Mouse (Mus musculus): Measurements from ENCODE around the gene Lrsam1. TPM values are rescaled to one million over a fixed set of nuclear protein-coding genes. Genes with fewer than 3 reads are reported as not detected.

Gene Lrsam1
- polyA plus RNA-seq, 1 experiment = 10.3 TPM

GRCm38 (mm10) chr2:32908272-32908671 is 53.1 kb downstream of the Lrsam1 start:
- H3K27me3 ChIP-seq (ENCODE audit: control insufficient read depth, insufficient read depth, insufficient read length) = no peaks in the 10 kb centered on the region
- H3ac ChIP-seq (ENCODE audit: control insufficient read depth, insufficient read length, low read depth) = no peak overlapping the region
- no peak overlapping the region for H3K4me3 ChIP-seq (ENCODE audit: insufficient read depth, poor library complexity, severe bottlenecking)
- H3K36me3 ChIP-seq (ENCODE audit: control insufficient read depth, insufficient read depth) = peaks cover 91% of the 10 kb centered on the region
- H3K79me3 ChIP-seq (ENCODE audit: low read depth) = peaks cover 57% of the 10 kb centered on the region
- TF ChIP-seq CTCF (IDR thresholded peaks at IDR 0.05; ENCODE audit: control insufficient read depth, insufficient read depth, insufficient read length) (no peak), MYOG (IDR thresholded peaks at IDR 0.05; ENCODE audit: control insufficient read depth, extremely low read depth, insufficient read length) (no peak), MAX (IDR thresholded peaks at IDR 0.05) (no peak), FOSL1 (IDR thresholded peaks at IDR 0.05; ENCODE audit: insufficient read depth, low read length, poor library complexity, severe bottlenecking) (no peak), USF1 (IDR thresholded peaks at IDR 0.05; ENCODE audit: low read depth) (no peak), CEBPB (IDR thresholded peaks at IDR 0.05; ENCODE audit: low read depth) (no peak), MYOD1 (IDR thresholded peaks at IDR 0.05; ENCODE audit: control insufficient read depth, insufficient read length, low read depth) (no peak)
- peaks cover 76% of the 10 kb centered on the region for H3K79me2 ChIP-seq (ENCODE audit: control insufficient read depth, insufficient read depth)

GRCm38 (mm10) chr2:32907442-32907841 is 54.0 kb downstream of the Lrsam1 start:
- peaks cover 58% of the 10 kb centered on the region for H3K79me3 ChIP-seq (ENCODE audit: low read depth)
- no peaks in the 10 kb centered on the region for H3K27me3 ChIP-seq (ENCODE audit: control insufficient read depth, insufficient read depth, insufficient read length)
- no peak overlapping the region for H3ac ChIP-seq (ENCODE audit: control insufficient read depth, insufficient read length, low read depth)
- peaks cover 84% of the 10 kb centered on the region for H3K36me3 ChIP-seq (ENCODE audit: control insufficient read depth, insufficient read depth)
- no peak overlapping the region for H3K4me3 ChIP-seq (ENCODE audit: insufficient read depth, poor library complexity, severe bottlenecking)
- peaks cover 76% of the 10 kb centered on the region for H3K79me2 ChIP-seq (ENCODE audit: control insufficient read depth, insufficient read depth)
- TF ChIP-seq MAX (IDR thresholded peaks at IDR 0.05) (no peak), CEBPB (IDR thresholded peaks at IDR 0.05; ENCODE audit: low read depth) (no peak), CTCF (IDR thresholded peaks at IDR 0.05; ENCODE audit: control insufficient read depth, insufficient read depth, insufficient read length) (no peak), MYOG (IDR thresholded peaks at IDR 0.05; ENCODE audit: control insufficient read depth, extremely low read depth, insufficient read length) (no peak), MYOD1 (IDR thresholded peaks at IDR 0.05; ENCODE audit: control insufficient read depth, insufficient read length, low read depth) (no peak), FOSL1 (IDR thresholded peaks at IDR 0.05; ENCODE audit: insufficient read depth, low read length, poor library complexity, severe bottlenecking) (no peak), USF1 (IDR thresholded peaks at IDR 0.05; ENCODE audit: low read depth) (no peak)

GRCm38 (mm10) chr2:32905297-32905696 is 56.1 kb downstream of the Lrsam1 start:
- H3K79me3 ChIP-seq (ENCODE audit: low read depth) = peaks cover 79% of the 10 kb centered on the region
- no peak overlapping the region for H3K4me3 ChIP-seq (ENCODE audit: insufficient read depth, poor library complexity, severe bottlenecking)
- TF ChIP-seq MYOD1 (IDR thresholded peaks at IDR 0.05; ENCODE audit: control insufficient read depth, insufficient read length, low read depth) = no peak
- TF ChIP-seq MAX (IDR thresholded peaks at IDR 0.05) = no peak
- TF ChIP-seq CEBPB (IDR thresholded peaks at IDR 0.05; ENCODE audit: low read depth) = no peak
- H3ac ChIP-seq (ENCODE audit: control insufficient read depth, insufficient read length, low read depth) = no peak overlapping the region
- peaks cover 78% of the 10 kb centered on the region for H3K36me3 ChIP-seq (ENCODE audit: control insufficient read depth, insufficient read depth)
- no peaks in the 10 kb centered on the region for H3K27me3 ChIP-seq (ENCODE audit: control insufficient read depth, insufficient read depth, insufficient read length)
- H3K79me2 ChIP-seq (ENCODE audit: control insufficient read depth, insufficient read depth) = peaks cover 95% of the 10 kb centered on the region

- Histone ChIP-seq H3K79me2 (ENCODE audit: control insufficient read depth, insufficient read depth) (peaks cover 99% of the 10 kb centered on the region), H3K27me3 (ENCODE audit: control insufficient read depth, insufficient read depth, insufficient read length) (no peaks in the 10 kb centered on the region), H3K4me3 (ENCODE audit: insufficient read depth, poor library complexity, severe bottlenecking) (no peak overlapping the region), H3K36me3 (ENCODE audit: control insufficient read depth, insufficient read depth) (peaks cover 78% of the 10 kb centered on the region), H3K79me3 (ENCODE audit: low read depth) (peaks cover 85% of the 10 kb centered on the region), H3ac (ENCODE audit: control insufficient read depth, insufficient read length, low read depth) (no peak overlapping the region)
- TF ChIP-seq FOSL1 (IDR thresholded peaks at IDR 0.05; ENCODE audit: insufficient read depth, low read length, poor library complexity, severe bottlenecking) = no peak
- no peak for TF ChIP-seq USF1 (IDR thresholded peaks at IDR 0.05; ENCODE audit: low read depth)
- TF ChIP-seq MYOD1 (IDR thresholded peaks at IDR 0.05; ENCODE audit: control insufficient read depth, insufficient read length, low read depth) = no peak
- no peak for TF ChIP-seq MAX (IDR thresholded peaks at IDR 0.05)
- no peak for TF ChIP-seq CEBPB (IDR thresholded peaks at IDR 0.05; ENCODE audit: low read depth)
- no peak for TF ChIP-seq MYOG (IDR thresholded peaks at IDR 0.05; ENCODE audit: control insufficient read depth, extremely low read depth, insufficient read length)
- TF ChIP-seq CTCF (IDR thresholded peaks at IDR 0.05; ENCODE audit: control insufficient read depth, insufficient read depth, insufficient read length) = no peak
Observed at GRCm38 (mm10) chr2:32904637-32905036, 56.8 kb downstream of the Lrsam1 start.

GRCm38 (mm10) chr2:32903470-32903869 is 57.9 kb downstream of the Lrsam1 start:
- peaks cover 100% of the 10 kb centered on the region for H3K79me2 ChIP-seq (ENCODE audit: control insufficient read depth, insufficient read depth)
- TF ChIP-seq CTCF (IDR thresholded peaks at IDR 0.05; ENCODE audit: control insufficient read depth, insufficient read depth, insufficient read length) = no peak
- no peak for TF ChIP-seq USF1 (IDR thresholded peaks at IDR 0.05; ENCODE audit: low read depth)
- TF ChIP-seq MAX (IDR thresholded peaks at IDR 0.05) = no peak
- no peak for TF ChIP-seq MYOD1 (IDR thresholded peaks at IDR 0.05; ENCODE audit: control insufficient read depth, insufficient read length, low read depth)
- TF ChIP-seq CEBPB (IDR thresholded peaks at IDR 0.05; ENCODE audit: low read depth) = no peak
- no peak for TF ChIP-seq MYOG (IDR thresholded peaks at IDR 0.05; ENCODE audit: control insufficient read depth, extremely low read depth, insufficient read length)
- no peak for TF ChIP-seq FOSL1 (IDR thresholded peaks at IDR 0.05; ENCODE audit: insufficient read depth, low read length, poor library complexity, severe bottlenecking)
- H3K4me3 ChIP-seq (ENCODE audit: insufficient read depth, poor library complexity, severe bottlenecking) = no peak overlapping the region
- H3K27me3 ChIP-seq (ENCODE audit: control insufficient read depth, insufficient read depth, insufficient read length) = no peaks in the 10 kb centered on the region
- peaks cover 89% of the 10 kb centered on the region for H3K79me3 ChIP-seq (ENCODE audit: low read depth)
- no peak overlapping the region for H3ac ChIP-seq (ENCODE audit: control insufficient read depth, insufficient read length, low read depth)
- H3K36me3 ChIP-seq (ENCODE audit: control insufficient read depth, insufficient read depth) = peaks cover 68% of the 10 kb centered on the region

GRCm38 (mm10) chr2:32902126-32902525 is 59.3 kb downstream of the Lrsam1 start:
- Histone ChIP-seq H3K36me3 (ENCODE audit: control insufficient read depth, insufficient read depth) (peaks cover 65% of the 10 kb centered on the region), H3ac (ENCODE audit: control insufficient read depth, insufficient read length, low read depth) (no peak overlapping the region), H3K4me3 (ENCODE audit: insufficient read depth, poor library complexity, severe bottlenecking) (no peak overlapping the region), H3K79me2 (ENCODE audit: control insufficient read depth, insufficient read depth) (peaks cover 100% of the 10 kb centered on the region), H3K27me3 (ENCODE audit: control insufficient read depth, insufficient read depth, insufficient read length) (no peaks in the 10 kb centered on the region), H3K79me3 (ENCODE audit: low read depth) (peaks cover 91% of the 10 kb centered on the region)
- TF ChIP-seq MYOG (IDR thresholded peaks at IDR 0.05; ENCODE audit: control insufficient read depth, extremely low read depth, insufficient read length) (no peak), USF1 (IDR thresholded peaks at IDR 0.05; ENCODE audit: low read depth) (no peak), MYOD1 (IDR thresholded peaks at IDR 0.05; ENCODE audit: control insufficient read depth, insufficient read length, low read depth) (no peak), MAX (IDR thresholded peaks at IDR 0.05) (no peak), CEBPB (IDR thresholded peaks at IDR 0.05; ENCODE audit: low read depth) (no peak), FOSL1 (IDR thresholded peaks at IDR 0.05; ENCODE audit: insufficient read depth, low read length, poor library complexity, severe bottlenecking) (no peak), CTCF (IDR thresholded peaks at IDR 0.05; ENCODE audit: control insufficient read depth, insufficient read depth, insufficient read length) (no peak)
